ENCODE assay signal across 9 mouse cellular contexts in genomic region chr8:4139660-4140646, GRCm38 (mm10). TPM values are rescaled to one million over a fixed set of nuclear protein-coding genes. Genes with fewer than 3 reads are reported as not detected.
DNase-seq lines count a peak whose midpoint lies in the region; ATAC-seq and TF ChIP-seq lines count a peak whose summit lies in the region.
"Had no signal": no experiment of that assay in that cellular context is flagged by ENCODE, and none has a peak within 500 bp of the region (broad histone marks: within the 10 kb centered on the region; RNA-seq: fewer than 3 reads in every experiment).

No protein-coding gene starts in this region.

- H3K9ac ChIP-seq in embryonic facial prominence, embryonic 11.5 days (replicated peaks; ENCODE audit: low read length) = no peak overlapping the region
- no peak overlapping the region for H3K9ac ChIP-seq in kidney, embryonic 14.5 days (ENCODE audit: low read depth, low read length)
- no peak overlapping the region for H3K9ac ChIP-seq in limb, embryonic 14.5 days (ENCODE audit: low read depth, low read length, severe bottlenecking)

- H3K27me3 ChIP-seq in embryonic facial prominence, embryonic 11.5 days (ENCODE audit: control insufficient read depth, insufficient read depth, low read length) = no peaks in the 10 kb centered on the region
- H3K27me3 ChIP-seq in kidney, embryonic 14.5 days (ENCODE audit: control insufficient read depth, insufficient read depth, low read length) = no peaks in the 10 kb centered on the region
- H3K27me3 ChIP-seq in limb, embryonic 14.5 days (ENCODE audit: control insufficient read depth, insufficient read depth, low read length) = no peaks in the 10 kb centered on the region

- no peaks in the 10 kb centered on the region for H3K4me1 ChIP-seq in embryonic facial prominence, embryonic 11.5 days (ENCODE audit: control insufficient read depth, insufficient read depth, low read length)
- no peaks in the 10 kb centered on the region for H3K4me1 ChIP-seq in kidney, embryonic 14.5 days (ENCODE audit: control insufficient read depth, insufficient read depth, low read length)
- H3K4me1 ChIP-seq in limb, embryonic 14.5 days (ENCODE audit: control insufficient read depth, insufficient read depth, low read length) = no peaks in the 10 kb centered on the region

- H3K27ac ChIP-seq in embryonic facial prominence, embryonic 11.5 days (replicated peaks; ENCODE audit: low read depth, low read length) = no peak overlapping the region
- H3K27ac ChIP-seq in kidney, embryonic 14.5 days (ENCODE audit: low read depth, low read length) = no peak overlapping the region
- H3K27ac ChIP-seq in limb, embryonic 14.5 days (replicated peaks; ENCODE audit: low read depth, low read length) = no peak overlapping the region

- DNase-seq in B cell, adult 2 months = peak; percentile 82 to 86
- peak; percentile 81 for DNase-seq in adrenal gland, postnatal 25 days
- DNase-seq in embryonic facial prominence, embryonic 11.5 days (ENCODE audit: low spot score) = peak; percentile 90
- DNase-seq in heart, adult 18-20 months = peak; percentile 61 to 83
- peak; percentile 86 for DNase-seq in limb, embryonic 14.5 days (ENCODE audit: low spot score)
- peak; percentile 83 for DNase-seq in naive thymus-derived CD4-positive, alpha-beta T cell, adult 2 months (ENCODE audit: low read depth)
- peak; percentile 66 to 87 for DNase-seq in spleen, postnatal 4 days (ENCODE audit: low spot score in 2 of 2)

- peak; percentile 76 for ATAC-seq in embryonic facial prominence, embryonic 11.5 days (replicated peaks; ENCODE audit: insufficient number of reproducible peaks, low FRiP score, low TSS enrichment, low read depth)
- ATAC-seq in kidney, embryonic 14.5 days (ENCODE audit: low FRiP score, low TSS enrichment) = peak; percentile 72; the same call in 1 of the 2 replicates
- no peak; the same call in 1 of the 2 replicates for ATAC-seq in limb, embryonic 14.5 days (ENCODE audit: low FRiP score, low read depth)

- no peak overlapping the region for H3K4me2 ChIP-seq in embryonic facial prominence, embryonic 11.5 days (ENCODE audit: low read depth, low read length)
- no peak overlapping the region for H3K4me2 ChIP-seq in kidney, embryonic 14.5 days (replicated peaks; ENCODE audit: low read depth, low read length)
- H3K4me2 ChIP-seq in limb, embryonic 14.5 days (replicated peaks; ENCODE audit: low read depth, low read length, severe bottlenecking) = no peak overlapping the region

- no peak overlapping the region for H3K4me3 ChIP-seq in embryonic facial prominence, embryonic 11.5 days (ENCODE audit: low read depth, low read length)
- H3K4me3 ChIP-seq in kidney, embryonic 14.5 days (ENCODE audit: low read length) = no peak overlapping the region
- H3K4me3 ChIP-seq in limb, embryonic 14.5 days (replicated peaks; ENCODE audit: low read length) = no peak overlapping the region
- H3K4me3 ChIP-seq: erythroblast, embryonic 14.5 days had no signal

- no peak for TF ChIP-seq POLR2A in limb, embryonic 14.5 days (IDR thresholded peaks at IDR 0.05; ENCODE audit: borderline replicate concordance, extremely low read depth, insufficient read depth, insufficient read length)

- H3K36me3 ChIP-seq in embryonic facial prominence, embryonic 11.5 days (replicated peaks; ENCODE audit: control insufficient read depth, insufficient read depth, low read depth, low read length) = no peaks in the 10 kb centered on the region
- H3K36me3 ChIP-seq in kidney, embryonic 14.5 days (ENCODE audit: control insufficient read depth, insufficient read depth, low read length) = no peaks in the 10 kb centered on the region
- no peaks in the 10 kb centered on the region for H3K36me3 ChIP-seq in limb, embryonic 14.5 days (ENCODE audit: control insufficient read depth, insufficient read depth, low read length)

- H3K9me3 ChIP-seq in embryonic facial prominence, embryonic 11.5 days (replicated peaks; ENCODE audit: control insufficient read depth, low read length) = no peaks in the 10 kb centered on the region
- H3K9me3 ChIP-seq in kidney, embryonic 14.5 days (ENCODE audit: control insufficient read depth, low read length) = no peaks in the 10 kb centered on the region
- H3K9me3 ChIP-seq in limb, embryonic 14.5 days (ENCODE audit: control insufficient read depth, low read length) = no peaks in the 10 kb centered on the region

- 11% methylated on average over 12 of the region's 12 CpGs for WGBS in embryonic facial prominence, embryonic 11.5 days
- 13% methylated on average over 12 of the region's 12 CpGs for WGBS in kidney, embryonic 14.5 days
- 12% methylated on average over 12 of the region's 12 CpGs for WGBS in limb, embryonic 14.5 days

RNA-seq across cellular contexts. Expression of gene Cd209g, which starts 6.1 kb away (rescaled TPM):
- total RNA-seq in adrenal gland, postnatal 25 days (2021) = 0.18 TPM in 1 of 2 replicates, not detected in the other
- polyA plus RNA-seq in embryonic facial prominence, embryonic 11.5 days (2014; fragmentation: Nextera tagmentation; extraction: Ambion mirVana) = not detected in 2 replicates
- total RNA-seq in heart, adult 18-20 months (2021) = under 1 TPM; 0.37 to 0.64 TPM
- not detected in 2 replicates for polyA plus RNA-seq in kidney, embryonic 14.5 days (2014; fragmentation: Nextera tagmentation; extraction: Ambion mirVana)
- not detected in 2 replicates for polyA plus RNA-seq in limb, embryonic 14.5 days (2012; rRNA removed)
- polyA plus RNA-seq in limb, embryonic 14.5 days (2014; fragmentation: Nextera tagmentation; extraction: Ambion mirVana) = not detected in 2 replicates
- polyA plus RNA-seq: erythroblast, embryonic 14.5 days had no signal

RNA-seq across cellular contexts. Expression of gene Evi5l, which starts 26.4 kb away (rescaled TPM):
- total RNA-seq in adrenal gland, postnatal 25 days (2021) = 31.2 and 38.6 TPM in 2 replicates
- 16.0 and 20.0 TPM in 2 replicates for polyA plus RNA-seq in embryonic facial prominence, embryonic 11.5 days (2014; fragmentation: Nextera tagmentation; extraction: Ambion mirVana)
- 10 to 100 TPM; 24.1 to 26.3 TPM for total RNA-seq in heart, adult 18-20 months (2021)
- polyA plus RNA-seq in kidney, embryonic 14.5 days (2014; fragmentation: Nextera tagmentation; extraction: Ambion mirVana) = 12.8 and 18.3 TPM in 2 replicates
- polyA plus RNA-seq in limb, embryonic 14.5 days (2012; rRNA removed) = 35.9 and 44.4 TPM in 2 replicates
- 24.6 and 29.7 TPM in 2 replicates for polyA plus RNA-seq in limb, embryonic 14.5 days (2014; fragmentation: Nextera tagmentation; extraction: Ambion mirVana)

RNA-seq across cellular contexts. Expression of gene Cd209f, which starts 34.3 kb away (rescaled TPM):
- total RNA-seq in adrenal gland, postnatal 25 days (2021) = 0.88 and 1.6 TPM in 2 replicates
- polyA plus RNA-seq in embryonic facial prominence, embryonic 11.5 days (2014; fragmentation: Nextera tagmentation; extraction: Ambion mirVana) = not detected in 2 replicates
- 1 to 10 TPM in 1 of 2 experiments, under 1 TPM in 1; 0.95 to 1.4 TPM for total RNA-seq in heart, adult 18-20 months (2021)
- not detected in 2 replicates for polyA plus RNA-seq in kidney, embryonic 14.5 days (2014; fragmentation: Nextera tagmentation; extraction: Ambion mirVana)
- polyA plus RNA-seq in limb, embryonic 14.5 days (2012; rRNA removed) = 0.09 TPM in 1 of 2 replicates, not detected in the other
- polyA plus RNA-seq in limb, embryonic 14.5 days (2014; fragmentation: Nextera tagmentation; extraction: Ambion mirVana) = not detected in 2 replicates
- polyA plus RNA-seq: erythroblast, embryonic 14.5 days had no signal
